Mouse (Mus musculus) heart, adult 2 months (tissue): ENCODE measurements around the gene Faap100. TPM values are rescaled to one million over a fixed set of nuclear protein-coding genes. Genes with fewer than 3 reads are reported as not detected.
"Not testable (repeated sequence)": the region's sequence is repeated elsewhere in the genome, so short reads cannot be mapped to it uniquely, and the experiment has no call there.

ENCODE experiments used
- DNase-seq, 2 experiments: peaks; one replicate each; pipeline ENCODE4 v3.0.0; 2021
- H3K27ac ChIP-seq: fragments of 200-600 bp; 2 replicates; pipeline ENCODE4 v1.8.1; 2022
- H3K27me3 ChIP-seq: fragments of 200-500 bp; 2 replicates; pipeline ENCODE4 v1.6.1; 2012; ENCODE audit warnings: mild to moderate bottlenecking, low read length, inconsistent platforms, mixed read lengths; ENCODE audit not compliant: control insufficient read depth, insufficient read depth
- H3K36me3 ChIP-seq: fragments of 200-500 bp; 2 replicates; pipeline ENCODE4 v1.6.1; 2012; ENCODE audit warnings: low read length, inconsistent platforms; ENCODE audit not compliant: control insufficient read depth, insufficient read depth
- H3K4me1 ChIP-seq: fragments of 200-500 bp; 2 replicates; pipeline ENCODE4 v1.6.1; 2011; ENCODE audit warnings: low read length; ENCODE audit not compliant: control insufficient read depth, insufficient read depth
- H3K4me3 ChIP-seq: fragments of 200-600 bp; 2 replicates; pipeline ENCODE4 v1.8.1; 2022
- H3K79me2 ChIP-seq: fragments of 200-500 bp; replicated peaks from 2 replicates; pipeline ENCODE4 v1.6.1; 2012; ENCODE audit warnings: mild to moderate bottlenecking, inconsistent platforms, low read length, moderate library complexity, mixed read lengths; ENCODE audit not compliant: control insufficient read depth, insufficient read depth
- H3K9ac ChIP-seq: fragments of 200-500 bp; 2 replicates; pipeline ENCODE4 v1.6.1; 2012; ENCODE audit warnings: low read depth, mild to moderate bottlenecking, control low read depth, inconsistent platforms, low read length, mixed read lengths
- CTCF ChIP-seq: fragments of 200-600 bp; IDR thresholded peaks from 2 replicates; pipeline ENCODE4 v1.8.1; 2022; ENCODE audit warnings: antibody characterized with exemption, mild to moderate bottlenecking, moderate library complexity
- EP300 ChIP-seq: fragments of 200-500 bp; IDR thresholded peaks from 2 replicates; pipeline ENCODE4 v1.6.1; 2011; ENCODE audit warnings: low read depth, low read length, control low read depth; ENCODE audit not compliant: insufficient read depth
- POLR2A ChIP-seq: fragments of 200-500 bp; IDR thresholded peaks from 2 replicates; pipeline ENCODE4 v1.6.1; 2011; ENCODE audit warnings: mild to moderate bottlenecking, low read depth, low read length, control low read depth; ENCODE audit not compliant: insufficient read depth
- WGBS: fragments of 180-500 bp; shearing (Covaris S2); methylation state at CpG from one replicate; pipeline ENCODE4 v1.1.7; 2018; 5-methylcytosine and 5-hydroxymethylcytosine counted together
- intact Hi-C: fragments of 180-260 bp; cut with DNase I; formaldehyde crosslinking; loops from one replicate; pipeline ENCODE4 v1.15.1; 2025
- polyA plus RNA-seq: library from polyadenylated mRNA; depleted of rRNA; stranded (reverse); fragments of >200 nt; gene quantifications from 2 replicates; pipeline ENCODE4 v1.2.3, GENCODE M21; 2012
- total RNA-seq, 2 experiments: library from RNA; stranded (reverse); gene quantifications; 2 replicates each; pipeline ENCODE4 v1.2.3; 2021

The Faap100 gene
- total and polyA plus RNA-seq, 3 experiments: 13.0 to 25.8 (median 13.4) TPM

GRCm38 (mm10) chr11:120347791-120348683 lies 30.5 kb downstream of the Faap100 start, which contains the start of gene Actg1:
Gene Actg1, minus strand, starts transcription at chr11:120348542.
- Histone ChIP-seq H3K9ac (peak within 1 kb of the TSS; percentile 100), H3K79me2 (peaks cover 3% of the 10 kb centered on the region), H3K27ac (peak within 1 kb of the TSS; percentile 100), H3K27me3 (no peaks in the 10 kb centered on the region), H3K4me3 (peak within 1 kb of the TSS; percentile 99), H3K36me3 (peaks cover 5% of the 10 kb centered on the region), H3K4me1 (peaks cover 18% of the 10 kb centered on the region)
- under 1% methylated on average over 96 of the region's 103 CpGs for WGBS
- TF ChIP-seq CTCF (no peak), POLR2A (peak; percentile 90)
- peak; percentile 90 to 94 for DNase-seq
- intact Hi-C loops: loop anchor here (2.0 kb wide), 1 partner anchor 115 kb away; the partner anchor contains the start of gene Bahcc1

- Histone ChIP-seq H3K27ac (peak overlapping the region; percentile 100), H3K79me2 (peaks cover 3% of the 10 kb centered on the region), H3K4me1 (peaks cover 12% of the 10 kb centered on the region), H3K36me3 (peaks cover 5% of the 10 kb centered on the region), H3K4me3 (peak overlapping the region; percentile 99), H3K27me3 (no peaks in the 10 kb centered on the region), H3K9ac (peak overlapping the region; percentile 100)
- no peak for TF ChIP-seq EP300
- no peak for TF ChIP-seq CTCF
- no peak for TF ChIP-seq POLR2A
- 2% methylated on average over 10 of the region's 10 CpGs for WGBS
- DNase-seq: peak; percentile 43 to 48
- intact Hi-C loops: no loop called here
Measured at GRCm38 (mm10) chr11:120347301-120347700, 31.3 kb downstream of the Faap100 start.

GRCm38 (mm10) chr11:120346383-120347034 lies 32.1 kb downstream of the Faap100 start:
- H3K36me3 ChIP-seq, H3K79me2 ChIP-seq, intact Hi-C loops, H3K27me3 ChIP-seq: not testable (repeated sequence)
- DNase-seq: peak; percentile 15 to 38
- H3K9ac ChIP-seq: peak overlapping the region; percentile 78
- 0 out of 2 replicates have a peak, but pooled peaks have one; percentile 1 for TF ChIP-seq POLR2A
- peaks cover 12% of the 10 kb centered on the region for H3K4me1 ChIP-seq
- H3K27ac ChIP-seq: peak overlapping the region; percentile 32
- H3K4me3 ChIP-seq: peak overlapping the region; percentile 60
- whole genome bisulfite sequencing: 7% methylated on average over 11 of the region's 13 CpGs

GRCm38 (mm10) chr11:120345067-120345681 lies 33.4 kb downstream of the Faap100 start:
- Histone ChIP-seq H3K27ac (peak overlapping the region; percentile 23; the same call in 1 of the 2 replicates), H3K4me1 (peaks cover 5% of the 10 kb centered on the region), H3K27me3 (no peaks in the 10 kb centered on the region), H3K9ac (peak overlapping the region; percentile 18; the same call in 1 of the 2 replicates), H3K36me3 (peaks cover 5% of the 10 kb centered on the region), H3K79me2 (peaks cover 3% of the 10 kb centered on the region), H3K4me3 (peak overlapping the region; percentile 10; the same call in 1 of the 2 replicates)
- WGBS: 38% methylated on average over 1 of the region's 1 CpGs
- intact Hi-C loops: no loop called here
- peak; percentile 17 to 29 for DNase-seq
- TF ChIP-seq POLR2A (peak; percentile 50; the same call in 1 of the 2 replicates), CTCF (no peak), EP300 (no peak)

- no peak overlapping the region for H3K4me3 ChIP-seq
- peaks cover 3% of the 10 kb centered on the region for H3K79me2 ChIP-seq
- DNase-seq: no peak
- no peak overlapping the region for H3K9ac ChIP-seq
- H3K27me3 ChIP-seq: no peaks in the 10 kb centered on the region
- H3K27ac ChIP-seq: no peak overlapping the region
- intact Hi-C loops: no loop called here
- 47% methylated on average over 5 of the region's 5 CpGs for WGBS
- no peak for TF ChIP-seq POLR2A
- TF ChIP-seq CTCF: no peak
- no peak for TF ChIP-seq EP300
- H3K36me3 ChIP-seq: peaks cover 5% of the 10 kb centered on the region
- peaks cover 5% of the 10 kb centered on the region for H3K4me1 ChIP-seq
Measured at GRCm38 (mm10) chr11:120344310-120344920, 34.1 kb downstream of the Faap100 start.
